Mouse (Mus musculus) forebrain, embryonic 16.5 days (tissue): Measurements from ENCODE around the gene Nkapl. TPM values are rescaled to one million over a fixed set of nuclear protein-coding genes. Genes with fewer than 3 reads are reported as not detected.
A peak's percentile ranks its signal among the peaks of the same experiment; 100 is the strongest.

Source experiments
- microRNA counts: library from miRNA; unstranded; fragments of <30 nt; microRNA quantifications from one replicate; lab custom pipeline; 2016
- microRNA-seq: library from miRNA; unstranded; fragments of <30 nt; microRNA quantifications from one replicate; pipeline ENCODE4, GENCODE M21; 2017
- polyA plus RNA-seq: library from polyadenylated mRNA; unstranded; fragments of >200 nt; fragmentation: Nextera tagmentation; extraction: Ambion mirVana; gene quantifications from 2 replicates; pipeline ENCODE4 v1.2.1, GENCODE M21; 2015

The Nkapl gene
- polyA plus RNA-seq, 1 experiment from 2014 or later = 4.3 TPM

MicroRNAs encoded within 50 kb of the gene (microRNA counts, 519-probe panel; counts per million panel counts)
- microRNA mmu-miR-1896 (lab: Ali Mortazavi, UCI) = 3,015 counts per million, percentile 77 among the panel's probes with 10 or more counts

Small RNA genes lying within 50 kb of the gene (microRNA-seq; reads per million reads assigned to microRNA genes)
- gene Mir1896 = not detected

Other genes with a start within 250 kb of the Nkapl start
- not detected in 2 replicates for gene Gpx5, start 175.8 kb downstream of the Nkapl start, polyA plus RNA-seq
- gene Gpx6, start 156.4 kb downstream of the Nkapl start, polyA plus RNA-seq = not detected in 2 replicates
- gene Olfr1367, start 121.6 kb downstream of the Nkapl start, polyA plus RNA-seq = not detected in 2 replicates
- 15.5 and 16.1 TPM in 2 replicates for gene Zscan12, start 105.7 kb downstream of the Nkapl start, polyA plus RNA-seq
- 92.6 and 93.3 TPM in 2 replicates for gene Zkscan3, start 65.8 kb downstream of the Nkapl start, polyA plus RNA-seq
- gene Pgbd1, start 27.5 kb downstream of the Nkapl start, polyA plus RNA-seq = 2.0 and 3.4 TPM in 2 replicates
- 16.2 and 22.1 TPM in 2 replicates for gene Zscan26, start 14.8 kb downstream of the Nkapl start, polyA plus RNA-seq
- gene Zkscan4, start 10.4 kb upstream of the Nkapl start, polyA plus RNA-seq = 10.1 and 10.7 TPM in 2 replicates
- not detected in 2 replicates for gene Gm10065, start 10.9 kb upstream of the Nkapl start, polyA plus RNA-seq
- 0.35 and 0.48 TPM in 2 replicates for gene AK157302, start 26.7 kb upstream of the Nkapl start, polyA plus RNA-seq
- gene Gm11273, start 32.9 kb upstream of the Nkapl start, polyA plus RNA-seq = 7.4 and 8.0 TPM in 2 replicates
- gene Zkscan8, start 62.6 kb upstream of the Nkapl start, polyA plus RNA-seq = 6.9 and 8.0 TPM in 2 replicates
- 0.15 and 0.29 TPM in 2 replicates for gene Olfr1366, start 74.3 kb upstream of the Nkapl start, polyA plus RNA-seq
- 0.07 TPM in 1 of 2 replicates, not detected in the other for gene Olfr1535, start 91.4 kb upstream of the Nkapl start, polyA plus RNA-seq
- not detected in 2 replicates for gene Olfr1364, start 113.2 kb upstream of the Nkapl start, polyA plus RNA-seq
- not detected in 2 replicates for gene Olfr1362, start 145.5 kb upstream of the Nkapl start, polyA plus RNA-seq
- 0.06 TPM in 1 of 2 replicates, not detected in the other for gene Olfr11, start 174.0 kb upstream of the Nkapl start, polyA plus RNA-seq
- gene Olfr1361, start 194.9 kb upstream of the Nkapl start, polyA plus RNA-seq = not detected in 2 replicates
- gene Olfr1360, start 208.9 kb upstream of the Nkapl start, polyA plus RNA-seq = not detected in 2 replicates
- not detected in 2 replicates for gene Olfr1359, start 229.6 kb upstream of the Nkapl start, polyA plus RNA-seq
- 1.9 TPM in 1 of 2 replicates, not detected in the other for gene Hist1h2bl, start 247.6 kb upstream of the Nkapl start, polyA plus RNA-seq
- gene Hist1h2ai, start 247.9 kb upstream of the Nkapl start, polyA plus RNA-seq = 12.5 and 20.8 TPM in 2 replicates
- gene Hist1h3h, start 249.2 kb upstream of the Nkapl start, polyA plus RNA-seq = 2.2 and 3.7 TPM in 2 replicates